Comparison of ENCODE assay signal across 26 mouse cellular contexts in genomic region chr2:35910740-35911139, GRCm38 (mm10).
DNase-seq lines count a peak whose midpoint lies in the region; ATAC-seq and TF ChIP-seq lines count a peak whose summit lies in the region.
"Had no signal": no experiment of that assay in that cellular context is flagged by ENCODE, and none has a peak within 500 bp of the region (broad histone marks: within the 10 kb centered on the region; RNA-seq: fewer than 3 reads in every experiment).

No protein-coding gene starts in this region.

- ATAC-seq in cerebellum, adult (ENCODE audit: insufficient number of reproducible peaks, low FRiP score, low TSS enrichment): peak; percentile 46; the same call in 1 of the 2 replicates
- ATAC-seq in limb, embryonic 14.5 days (ENCODE audit: low FRiP score, low read depth): peak; percentile 58; the same call in 1 of the 2 replicates
- ATAC-seq: forebrain, embryonic 15.5 days; liver, postnatal 0 days had no signal

- no peak overlapping the region for H3K4me3 ChIP-seq in limb, embryonic 14.5 days (replicated peaks; ENCODE audit: low read length)
- H3K4me3 ChIP-seq: embryonic facial prominence, embryonic 15.5 days; forebrain, embryonic 15.5 days; heart, adult 2 months; hindbrain, embryonic 13.5 days; neural tube, embryonic 15.5 days; stomach, embryonic 15.5 days had no signal

- no peaks in the 10 kb centered on the region for H3K36me3 ChIP-seq in limb, embryonic 14.5 days (ENCODE audit: control insufficient read depth, insufficient read depth, low read length)
- H3K36me3 ChIP-seq: embryonic facial prominence, embryonic 15.5 days; forebrain, embryonic 15.5 days; hindbrain, embryonic 13.5 days; neural tube, embryonic 15.5 days; stomach, embryonic 15.5 days had no signal

- no peaks in the 10 kb centered on the region for H3K9me3 ChIP-seq in limb, embryonic 14.5 days (ENCODE audit: control insufficient read depth, low read length)
- H3K9me3 ChIP-seq: embryonic facial prominence, embryonic 15.5 days; forebrain, embryonic 15.5 days; hindbrain, embryonic 13.5 days; neural tube, embryonic 15.5 days; stomach, embryonic 15.5 days had no signal

- 25% methylated on average over 9 of the region's 9 CpGs for WGBS in limb, embryonic 14.5 days

- no peak for DNase-seq in cerebellum, postnatal 10 days
- DNase-seq in brain, adult 2 months (ENCODE audit: low read depth, low spot score): peak; percentile 74
- peak; percentile 39 to 47 for DNase-seq in cerebellum, postnatal 36 days
- DNase-seq in limb, embryonic 14.5 days (ENCODE audit: low spot score): peak; percentile 36
- no peak for DNase-seq in heart, adult 9 months (ENCODE audit: low spot score in 2 of 2)
- no peak for DNase-seq in layer of hippocampus, adult 11-12 months (ENCODE audit: low spot score)
- DNase-seq: adrenal gland, postnatal 25 days; gastrocnemius, postnatal 14 days; heart, adult 2 months; heart, postnatal 36 days; kidney, adult 11 months; kidney, postnatal 4 days; layer of hippocampus, adult 9-11 months; liver, postnatal 0 days; lung, postnatal 10 days; right cerebral cortex, adult 18-20 months; right cerebral cortex, postnatal 4 days; thymus, postnatal 25 days had no signal

- H3K4me1 ChIP-seq in limb, embryonic 14.5 days (ENCODE audit: control insufficient read depth, insufficient read depth, low read length): peaks cover 3% of the 10 kb centered on the region; the same call in 1 of the 2 replicates
- H3K4me1 ChIP-seq: hindbrain, embryonic 13.5 days; stomach, embryonic 15.5 days had no signal

- H3K27me3 ChIP-seq in limb, embryonic 14.5 days (ENCODE audit: control insufficient read depth, insufficient read depth, low read length): no peaks in the 10 kb centered on the region
- H3K27me3 ChIP-seq: embryonic facial prominence, embryonic 15.5 days; forebrain, embryonic 15.5 days; hindbrain, embryonic 13.5 days; neural tube, embryonic 15.5 days; stomach, embryonic 15.5 days had no signal

- H3K27ac ChIP-seq in limb, embryonic 14.5 days (replicated peaks; ENCODE audit: low read depth, low read length): no peak overlapping the region
- H3K27ac ChIP-seq: embryonic facial prominence, embryonic 15.5 days; forebrain, embryonic 15.5 days; heart, adult 2 months; hindbrain, embryonic 13.5 days; neural tube, embryonic 15.5 days; stomach, embryonic 15.5 days had no signal

- no peak for TF ChIP-seq POLR2A in limb, embryonic 14.5 days (IDR thresholded peaks at IDR 0.05; ENCODE audit: borderline replicate concordance, extremely low read depth, insufficient read depth, insufficient read length)

- H3K9ac ChIP-seq in limb, embryonic 14.5 days (ENCODE audit: low read depth, low read length, severe bottlenecking): no peak overlapping the region
- H3K9ac ChIP-seq: embryonic facial prominence, embryonic 15.5 days; forebrain, embryonic 15.5 days; hindbrain, embryonic 13.5 days; liver, postnatal 0 days; neural tube, embryonic 15.5 days; stomach, embryonic 15.5 days had no signal

- no peak overlapping the region for H3K4me2 ChIP-seq in limb, embryonic 14.5 days (replicated peaks; ENCODE audit: low read depth, low read length, severe bottlenecking)
- H3K4me2 ChIP-seq: embryonic facial prominence, embryonic 15.5 days; forebrain, embryonic 15.5 days; hindbrain, embryonic 13.5 days; liver, embryonic 11.5 days; midbrain, embryonic 11.5 days; neural tube, embryonic 15.5 days; stomach, embryonic 15.5 days had no signal

Comparison
In these comparisons a context has a peak if more than half of its experiments do, and no peak if none do; other contexts are left out.
1. DNase-seq: peak in brain, adult 2 months (single experiment), cerebellum, postnatal 36 days (2 of 2) and limb, embryonic 14.5 days (single experiment); none in cerebellum, postnatal 10 days (0 of 2), heart, adult 9 months (0 of 2) and layer of hippocampus, adult 11-12 months (single experiment).